Mouse (Mus musculus) midbrain, embryonic 14.5 days (tissue): ENCODE data around the gene Fzd2. TPM values are rescaled to one million over a fixed set of nuclear protein-coding genes. Genes with fewer than 3 reads are reported as not detected.

Experiments used
- ATAC-seq: fragments of 200-750 bp; cut with Nextera tagmentation; 2 replicates; pipeline ENCODE4 v1.8.0; 2017; ENCODE audit warnings: moderate number of reproducible peaks, moderate library complexity; ENCODE audit not compliant: low FRiP score, low TSS enrichment
- DNase-seq: peaks from one replicate; pipeline ENCODE4 v3.0.0-alpha.2; 2015
- H3K27ac ChIP-seq: fragments of 300-500 bp; sonication (generic); replicated peaks from 2 replicates; pipeline ENCODE4 v1.5.1; 2014; ENCODE audit warnings: mild to moderate bottlenecking, low read depth, low read length, moderate library complexity
- H3K27me3 ChIP-seq: fragments of 300-500 bp; sonication (generic); 2 replicates; pipeline ENCODE4 v1.6.1; 2014; ENCODE audit warnings: low read length, control low read depth, mixed read lengths; ENCODE audit not compliant: control insufficient read depth, insufficient read depth
- H3K36me3 ChIP-seq: fragments of 300-500 bp; sonication (generic); 2 replicates; pipeline ENCODE4 v1.6.1; 2014; ENCODE audit warnings: low read length, control low read depth; ENCODE audit not compliant: control insufficient read depth, insufficient read depth
- H3K4me1 ChIP-seq: fragments of 300-500 bp; sonication (generic); 2 replicates; pipeline ENCODE4 v1.6.1; 2014; ENCODE audit warnings: mild to moderate bottlenecking, antibody characterized with exemption, low read length, control low read depth; ENCODE audit not compliant: control insufficient read depth, insufficient read depth
- H3K4me2 ChIP-seq: fragments of 300-500 bp; sonication (generic); 2 replicates; pipeline ENCODE4 v1.6.1; 2014; ENCODE audit warnings: mild to moderate bottlenecking, low read length, moderate library complexity
- H3K4me3 ChIP-seq: fragments of 300-500 bp; sonication (generic); replicated peaks from 2 replicates; pipeline ENCODE4 v1.5.1; 2014; ENCODE audit warnings: low read depth, low read length
- H3K9ac ChIP-seq: fragments of 300-500 bp; sonication (generic); replicated peaks from 2 replicates; pipeline ENCODE4 v1.6.1; 2014; ENCODE audit warnings: mild to moderate bottlenecking, low read length, moderate library complexity
- H3K9me3 ChIP-seq: fragments of 300-500 bp; sonication (generic); 2 replicates; pipeline ENCODE4 v1.6.1; 2016; ENCODE audit warnings: low read length, control low read depth, mixed read lengths; ENCODE audit not compliant: control insufficient read depth
- WGBS: fragments of 180-500 bp; shearing (Covaris S2); extraction: QIAGEN DNeasy Blood & Tissue Kit; methylation state at CpG from one replicate; pipeline ENCODE4 v1.1.7; 2014; 5-methylcytosine and 5-hydroxymethylcytosine counted together
- polyA plus RNA-seq: library from polyadenylated mRNA; unstranded; fragments of >200 nt; fragmentation: Nextera tagmentation; extraction: Ambion mirVana; gene quantifications from 2 replicates; pipeline ENCODE4 v1.2.1, GENCODE M21; 2014

Fzd2 gene
- polyA plus RNA-seq, 1 experiment from 2014 or later: 8.0 TPM

GRCm38 (mm10) chr11:102566290-102566689, 37.9 kb upstream of the Fzd2 start:
- Histone ChIP-seq H3K27me3 (no peaks in the 10 kb centered on the region), H3K4me1 (no peaks in the 10 kb centered on the region), H3K9me3 (no peaks in the 10 kb centered on the region), H3K4me2 (no peak overlapping the region), H3K9ac (no peak overlapping the region), H3K4me3 (no peak overlapping the region), H3K27ac (no peak overlapping the region), H3K36me3 (no peaks in the 10 kb centered on the region)
- ATAC-seq (no peak), DNase-seq (no peak)
- 96% methylated on average over 1 of the region's 1 CpGs for WGBS

- no peak overlapping the region for H3K27ac ChIP-seq
- DNase-seq (no peak), ATAC-seq (no peak)
- no peaks in the 10 kb centered on the region for H3K27me3 ChIP-seq
- no peaks in the 10 kb centered on the region for H3K4me1 ChIP-seq
- no peak overlapping the region for H3K9ac ChIP-seq
- H3K36me3 ChIP-seq: no peaks in the 10 kb centered on the region
- H3K4me3 ChIP-seq: no peak overlapping the region
- no peak overlapping the region for H3K4me2 ChIP-seq
- WGBS: 92% methylated on average over 6 of the region's 6 CpGs
- no peaks in the 10 kb centered on the region for H3K9me3 ChIP-seq
Observed at GRCm38 (mm10) chr11:102567157-102567556, 37.0 kb upstream of the Fzd2 start.

- Histone ChIP-seq H3K4me1 (no peaks in the 10 kb centered on the region), H3K36me3 (no peaks in the 10 kb centered on the region), H3K27me3 (no peaks in the 10 kb centered on the region), H3K27ac (no peak overlapping the region), H3K4me2 (no peak overlapping the region), H3K9me3 (no peaks in the 10 kb centered on the region), H3K9ac (no peak overlapping the region), H3K4me3 (no peak overlapping the region)
- 97% methylated on average over 15 of the region's 15 CpGs for WGBS
- DNase-seq (no peak), ATAC-seq (no peak)
Observed at GRCm38 (mm10) chr11:102567723-102568122, 36.5 kb upstream of the Fzd2 start.

- Histone ChIP-seq H3K4me1 (no peaks in the 10 kb centered on the region), H3K36me3 (no peaks in the 10 kb centered on the region), H3K27ac (no peak overlapping the region), H3K4me3 (no peak overlapping the region), H3K27me3 (no peaks in the 10 kb centered on the region), H3K9me3 (no peaks in the 10 kb centered on the region), H3K4me2 (no peak overlapping the region), H3K9ac (no peak overlapping the region)
- DNase-seq: no peak
- ATAC-seq: no peak
- WGBS: 84% methylated on average over 12 of the region's 12 CpGs
Observed at GRCm38 (mm10) chr11:102568191-102568590, 36.0 kb upstream of the Fzd2 start.

GRCm38 (mm10) chr11:102568756-102569377, 35.3 kb upstream of the Fzd2 start:
- Histone ChIP-seq H3K36me3 (no peaks in the 10 kb centered on the region), H3K4me2 (no peak overlapping the region), H3K4me1 (no peaks in the 10 kb centered on the region), H3K27ac (no peak overlapping the region), H3K9ac (no peak overlapping the region), H3K4me3 (no peak overlapping the region), H3K27me3 (no peaks in the 10 kb centered on the region), H3K9me3 (no peaks in the 10 kb centered on the region)
- 86% methylated on average over 7 of the region's 7 CpGs for WGBS
- DNase-seq (no peak), ATAC-seq (no peak)

- no peaks in the 10 kb centered on the region for H3K36me3 ChIP-seq
- no peak overlapping the region for H3K27ac ChIP-seq
- 7% methylated on average over 18 of the region's 18 CpGs for WGBS
- no peaks in the 10 kb centered on the region for H3K27me3 ChIP-seq
- ATAC-seq (no peak), DNase-seq (peak; percentile 96)
- H3K4me1 ChIP-seq: no peaks in the 10 kb centered on the region
- peak overlapping the region; percentile 69 for H3K4me2 ChIP-seq
- H3K9ac ChIP-seq: peak overlapping the region; percentile 52; the same call in 1 of the 2 replicates
- H3K9me3 ChIP-seq: no peaks in the 10 kb centered on the region
- peak overlapping the region; percentile 27 for H3K4me3 ChIP-seq
Observed at GRCm38 (mm10) chr11:102572866-102573663, 31.1 kb upstream of the Fzd2 start.

- H3K9me3 ChIP-seq: no peaks in the 10 kb centered on the region
- H3K27me3 ChIP-seq: no peaks in the 10 kb centered on the region
- no peak for DNase-seq
- peaks cover 6% of the 10 kb centered on the region; the same call in 1 of the 2 replicates for H3K4me1 ChIP-seq
- WGBS: 40% methylated on average over 1 of the region's 1 CpGs
- H3K27ac ChIP-seq: no peak overlapping the region
- H3K4me2 ChIP-seq: no peak overlapping the region
- no peaks in the 10 kb centered on the region for H3K36me3 ChIP-seq
- H3K4me3 ChIP-seq: no peak overlapping the region
- H3K9ac ChIP-seq: no peak overlapping the region
- ATAC-seq: no peak
Observed at GRCm38 (mm10) chr11:102575034-102575433, 29.2 kb upstream of the Fzd2 start.

- H3K9ac ChIP-seq: no peak overlapping the region
- no peak overlapping the region for H3K4me3 ChIP-seq
- ATAC-seq: no peak
- WGBS: 73% methylated on average over 13 of the region's 13 CpGs
- H3K36me3 ChIP-seq: no peaks in the 10 kb centered on the region
- H3K4me1 ChIP-seq: peaks cover 11% of the 10 kb centered on the region
- H3K27me3 ChIP-seq: no peaks in the 10 kb centered on the region
- H3K4me2 ChIP-seq: no peak overlapping the region
- H3K27ac ChIP-seq: no peak overlapping the region
- no peaks in the 10 kb centered on the region for H3K9me3 ChIP-seq
- DNase-seq: no peak
Observed at GRCm38 (mm10) chr11:102576050-102576754, 28.0 kb upstream of the Fzd2 start.
